Mouse (Mus musculus): Measurements from ENCODE around the gene Kcnt2. TPM values are rescaled to one million over a fixed set of nuclear protein-coding genes. Genes with fewer than 3 reads are reported as not detected.

The Kcnt2 gene
- total RNA-seq, 4 experiments from 2014 or later, result 2.6 to 3.6 (median 3.3) TPM

Other genes with a start within 250 kb of the Kcnt2 start
- 100 to 1,000 TPM in 1 of 4 experiments, 10 to 100 TPM in 3; 78.8 to 115 (median 85.7) TPM for gene Cfh, start 62.4 kb upstream of the Kcnt2 start, total RNA-seq (2022)

Data from heart, adult 8-10 months (tissue).